In genomic region chr6:39527337-39527784, GRCm38 (mm10) we compare ENCODE assay signal across 7 mouse cellular contexts. TPM values are rescaled to one million over a fixed set of nuclear protein-coding genes. Genes with fewer than 3 reads are reported as not detected.
DNase-seq lines count a peak whose midpoint lies in the region; ATAC-seq and TF ChIP-seq lines count a peak whose summit lies in the region.

No protein-coding gene starts in this region.

- DNase-seq in liver, postnatal 0 days: no peak
- DNase-seq in liver, embryonic 11.5 days (ENCODE audit: low spot score): no peak
- DNase-seq in embryo, embryonic 9.5 days (ENCODE audit: extremely low spot score): no peak
- DNase-seq in cerebellum, postnatal 4 days (ENCODE audit: low spot score in 2 of 2): no peak

- TF ChIP-seq EP300 in liver, postnatal 0 days (IDR thresholded peaks at IDR 0.05; ENCODE audit: low read depth): no peak

- H3K9me3 ChIP-seq in liver, postnatal 0 days (ENCODE audit: low read length): no peaks in the 10 kb centered on the region
- no peaks in the 10 kb centered on the region for H3K9me3 ChIP-seq in liver, embryonic 11.5 days (ENCODE audit: control insufficient read depth, low read length)
- no peaks in the 10 kb centered on the region for H3K9me3 ChIP-seq in hindbrain, embryonic 13.5 days
- no peaks in the 10 kb centered on the region for H3K9me3 ChIP-seq in neural tube, embryonic 13.5 days

- peaks cover 12% of the 10 kb centered on the region for H3K4me1 ChIP-seq in liver, postnatal 0 days (ENCODE audit: insufficient read depth)
- H3K4me1 ChIP-seq in liver, embryonic 11.5 days (replicated peaks; ENCODE audit: control insufficient read depth, insufficient read depth, low read length): peaks cover 4% of the 10 kb centered on the region; the same call in 1 of the 2 replicates
- H3K4me1 ChIP-seq in brown adipose tissue, adult 24 weeks (ENCODE audit: control insufficient read depth, insufficient read depth, insufficient read length, low read length): 0 out of 2 replicates have a peak, but pooled peaks cover 2% of the 10 kb centered on the region
- H3K4me1 ChIP-seq in hindbrain, embryonic 13.5 days (replicated peaks): peaks cover 30% of the 10 kb centered on the region
- H3K4me1 ChIP-seq in neural tube, embryonic 13.5 days (replicated peaks): peaks cover 34% of the 10 kb centered on the region

- H3K4me3 ChIP-seq in liver, postnatal 0 days (ENCODE audit: low read depth, low read length): no peak overlapping the region
- no peak overlapping the region for H3K4me3 ChIP-seq in liver, embryonic 11.5 days (ENCODE audit: low read depth, low read length)
- H3K4me3 ChIP-seq in brown adipose tissue, adult 24 weeks (ENCODE audit: insufficient read depth, low read depth, low read length): peak overlapping the region; percentile 19
- H3K4me3 ChIP-seq in hindbrain, embryonic 13.5 days: no peak overlapping the region
- H3K4me3 ChIP-seq in neural tube, embryonic 13.5 days: no peak overlapping the region

- 0 out of 2 replicates have a peak, but pooled peaks have one; percentile 35 for ATAC-seq in liver, postnatal 0 days
- ATAC-seq in liver, embryonic 11.5 days (replicated peaks; ENCODE audit: low FRiP score): no peak
- ATAC-seq in hindbrain, embryonic 13.5 days (ENCODE audit: low FRiP score): no peak
- ATAC-seq in neural tube, embryonic 13.5 days (ENCODE audit: low read depth): no peak

- H3K4me2 ChIP-seq in liver, postnatal 0 days (ENCODE audit: low read depth, low read length): no peak overlapping the region
- H3K4me2 ChIP-seq in liver, embryonic 11.5 days: no peak overlapping the region
- no peak overlapping the region for H3K4me2 ChIP-seq in hindbrain, embryonic 13.5 days
- H3K4me2 ChIP-seq in neural tube, embryonic 13.5 days: no peak overlapping the region

- no peak for TF ChIP-seq CTCF in liver, postnatal 0 days (IDR thresholded peaks at IDR 0.05; ENCODE audit: low read depth)

- 68% methylated on average over 7 of the region's 7 CpGs for WGBS in liver, postnatal 0 days (ENCODE audit: insufficient replicate concordance)
- 66% methylated on average over 7 of the region's 7 CpGs for WGBS in liver, embryonic 11.5 days
- 86% methylated on average over 7 of the region's 7 CpGs for WGBS in hindbrain, embryonic 13.5 days
- WGBS in neural tube, embryonic 13.5 days: 84% methylated on average over 7 of the region's 7 CpGs

- no peaks in the 10 kb centered on the region for H3K27me3 ChIP-seq in liver, postnatal 0 days (ENCODE audit: insufficient read depth, low read length)
- H3K27me3 ChIP-seq in liver, embryonic 11.5 days (replicated peaks; ENCODE audit: control insufficient read depth, insufficient read depth, low read length): no peaks in the 10 kb centered on the region
- H3K27me3 ChIP-seq in hindbrain, embryonic 13.5 days: no peaks in the 10 kb centered on the region
- H3K27me3 ChIP-seq in neural tube, embryonic 13.5 days: no peaks in the 10 kb centered on the region

- no peaks in the 10 kb centered on the region for H3K36me3 ChIP-seq in liver, postnatal 0 days (replicated peaks; ENCODE audit: insufficient read depth, low read length)
- peaks cover 10% of the 10 kb centered on the region; the same call in 1 of the 2 replicates for H3K36me3 ChIP-seq in liver, embryonic 11.5 days (ENCODE audit: control insufficient read depth, insufficient read depth, low read length)
- peaks cover 12% of the 10 kb centered on the region for H3K36me3 ChIP-seq in hindbrain, embryonic 13.5 days
- H3K36me3 ChIP-seq in neural tube, embryonic 13.5 days: peaks cover 12% of the 10 kb centered on the region

- H3K27ac ChIP-seq in liver, postnatal 0 days (ENCODE audit: low read depth): 0 out of 2 replicates have a peak overlapping the region, but pooled peaks have one; percentile 16
- H3K27ac ChIP-seq in liver, embryonic 11.5 days (ENCODE audit: low read depth, low read length): no peak overlapping the region
- H3K27ac ChIP-seq in brown adipose tissue, adult 24 weeks (replicated peaks; ENCODE audit: low read depth, low read length): peak overlapping the region; percentile 17
- H3K27ac ChIP-seq in hindbrain, embryonic 13.5 days: peak overlapping the region; percentile 88
- H3K27ac ChIP-seq in neural tube, embryonic 13.5 days (replicated peaks): peak overlapping the region; percentile 88

- no peak overlapping the region for H3K9ac ChIP-seq in liver, postnatal 0 days (replicated peaks)
- H3K9ac ChIP-seq in liver, embryonic 11.5 days (ENCODE audit: low read depth, low read length): no peak overlapping the region
- peak overlapping the region; percentile 29; the same call in 1 of the 2 replicates for H3K9ac ChIP-seq in hindbrain, embryonic 13.5 days
- H3K9ac ChIP-seq in neural tube, embryonic 13.5 days: no peak overlapping the region

RNA-seq across cellular contexts. Expression of gene Dennd2a, which starts 30.3 kb away (rescaled TPM):
- polyA plus RNA-seq in liver, postnatal 0 days (2015; fragmentation: Nextera tagmentation; extraction: Ambion mirVana): 1.6 TPM in 2 replicates
- 12.4 and 12.6 TPM in 2 replicates for polyA plus RNA-seq in liver, embryonic 11.5 days (2014; fragmentation: Nextera tagmentation; extraction: Ambion mirVana)
- polyA plus RNA-seq in brown adipose tissue, adult 24 weeks (2012; ENCODE audit: insufficient read depth, insufficient read length, missing spikeins): 1.7 and 2.8 TPM in 2 replicates
- 25.4 and 27.5 TPM in 2 replicates for polyA plus RNA-seq in hindbrain, embryonic 13.5 days (2015; fragmentation: Nextera tagmentation; extraction: Ambion mirVana)
- 25.8 and 26.1 TPM in 2 replicates for polyA plus RNA-seq in neural tube, embryonic 13.5 days (2015; fragmentation: Nextera tagmentation; extraction: Ambion mirVana)

RNA-seq across cellular contexts. Expression of gene Adck2, which starts 46.3 kb away (rescaled TPM):
- polyA plus RNA-seq in liver, postnatal 0 days (2015; fragmentation: Nextera tagmentation; extraction: Ambion mirVana): 15.8 and 17.1 TPM in 2 replicates
- 20.6 and 22.8 TPM in 2 replicates for polyA plus RNA-seq in liver, embryonic 11.5 days (2014; fragmentation: Nextera tagmentation; extraction: Ambion mirVana)
- 10.4 and 12.6 TPM in 2 replicates for polyA plus RNA-seq in brown adipose tissue, adult 24 weeks (2012; ENCODE audit: insufficient read depth, insufficient read length, missing spikeins)
- 41.4 and 46.9 TPM in 2 replicates for polyA plus RNA-seq in hindbrain, embryonic 13.5 days (2015; fragmentation: Nextera tagmentation; extraction: Ambion mirVana)
- 39.5 and 41.7 TPM in 2 replicates for polyA plus RNA-seq in neural tube, embryonic 13.5 days (2015; fragmentation: Nextera tagmentation; extraction: Ambion mirVana)

RNA-seq across cellular contexts. Expression of gene Gm42420, which starts 58.2 kb away (rescaled TPM):
- 1.2 and 1.9 TPM in 2 replicates for polyA plus RNA-seq in liver, postnatal 0 days (2015; fragmentation: Nextera tagmentation; extraction: Ambion mirVana)
- 2.9 and 3.5 TPM in 2 replicates for polyA plus RNA-seq in liver, embryonic 11.5 days (2014; fragmentation: Nextera tagmentation; extraction: Ambion mirVana)
- not detected in 2 replicates for polyA plus RNA-seq in brown adipose tissue, adult 24 weeks (2012; ENCODE audit: insufficient read depth, insufficient read length, missing spikeins)
- 2.1 TPM in 1 of 2 replicates, not detected in the other for polyA plus RNA-seq in hindbrain, embryonic 13.5 days (2015; fragmentation: Nextera tagmentation; extraction: Ambion mirVana)
- polyA plus RNA-seq in neural tube, embryonic 13.5 days (2015; fragmentation: Nextera tagmentation; extraction: Ambion mirVana): not detected in 2 replicates
